Mouse (Mus musculus) liver, adult 2 months (tissue): ENCODE data around the gene Aagab. TPM values are rescaled to one million over a fixed set of nuclear protein-coding genes. Genes with fewer than 3 reads are reported as not detected.

Experiments used
- DNase-seq: peaks from one replicate; pipeline ENCODE4 v3.0.0-alpha.2; 2011; ENCODE audit warnings: low read depth, low spot score; ENCODE audit errors: extremely low read depth
- H3K27ac ChIP-seq: fragments of 200-500 bp; replicated peaks from 2 replicates; pipeline ENCODE4 v1.5.1; 2012; ENCODE audit warnings: low read depth, mild to moderate bottlenecking, control low read depth, inconsistent platforms, low read length; ENCODE audit not compliant: insufficient read depth
- H3K27me3 ChIP-seq: fragments of 200-500 bp; 2 replicates; pipeline ENCODE4 v1.6.1; 2012; ENCODE audit warnings: mild to moderate bottlenecking, moderate library complexity, low read length, inconsistent platforms; ENCODE audit not compliant: control insufficient read depth, insufficient read depth
- H3K36me3 ChIP-seq: fragments of 200-500 bp; 2 replicates; pipeline ENCODE4 v1.6.1; 2012; ENCODE audit warnings: low read length, inconsistent platforms; ENCODE audit not compliant: control insufficient read depth, insufficient read depth
- H3K4me1 ChIP-seq: fragments of 200-500 bp; 2 replicates; pipeline ENCODE4 v1.6.1; 2011; ENCODE audit warnings: low read length; ENCODE audit not compliant: control insufficient read depth, insufficient read depth
- H3K4me3 ChIP-seq: fragments of 200-500 bp; 2 replicates; pipeline ENCODE4 v1.5.1; 2011; ENCODE audit warnings: low read depth, mild to moderate bottlenecking, control low read depth, low read length, moderate library complexity; ENCODE audit not compliant: insufficient read depth
- H3K79me2 ChIP-seq: fragments of 200-500 bp; 2 replicates; pipeline ENCODE4 v1.6.1; 2012; ENCODE audit warnings: inconsistent platforms, mild to moderate bottlenecking, low read length, moderate library complexity; ENCODE audit not compliant: control insufficient read depth, insufficient read depth
- H3K9ac ChIP-seq: fragments of 200-500 bp; 2 replicates; pipeline ENCODE4 v1.6.1; 2012; ENCODE audit warnings: low read depth, mild to moderate bottlenecking, control low read depth, inconsistent platforms, low read length
- CTCF ChIP-seq: fragments of 200-500 bp; IDR thresholded peaks from 2 replicates; pipeline ENCODE4 v1.5.1; 2011; ENCODE audit warnings: low read depth, low read length, control low read depth
- POLR2A ChIP-seq: fragments of 200-500 bp; IDR thresholded peaks from 2 replicates; pipeline ENCODE4 v1.6.1; 2011; ENCODE audit warnings: low read length, control low read depth; ENCODE audit not compliant: insufficient read depth; ENCODE audit errors: extremely low read depth
- WGBS: fragments of 180-500 bp; shearing (Covaris S2); methylation state at CpG from one replicate; pipeline ENCODE4 v1.1.7; 2018; 5-methylcytosine and 5-hydroxymethylcytosine counted together
- polyA plus RNA-seq: library from polyadenylated mRNA; depleted of rRNA; stranded (reverse); fragments of >200 nt; gene quantifications from 2 replicates; pipeline ENCODE4 v1.2.3, GENCODE M21; 2012
- total RNA-seq: library from RNA; depleted of rRNA; stranded (reverse); fragments of >200 nt; gene quantifications from 2 replicates; pipeline ENCODE4 v1.2.3, GENCODE M21; 2014

Gene Aagab
- total and polyA plus RNA-seq, 2 experiments = 11.9 to 14.9 TPM

DNA sequence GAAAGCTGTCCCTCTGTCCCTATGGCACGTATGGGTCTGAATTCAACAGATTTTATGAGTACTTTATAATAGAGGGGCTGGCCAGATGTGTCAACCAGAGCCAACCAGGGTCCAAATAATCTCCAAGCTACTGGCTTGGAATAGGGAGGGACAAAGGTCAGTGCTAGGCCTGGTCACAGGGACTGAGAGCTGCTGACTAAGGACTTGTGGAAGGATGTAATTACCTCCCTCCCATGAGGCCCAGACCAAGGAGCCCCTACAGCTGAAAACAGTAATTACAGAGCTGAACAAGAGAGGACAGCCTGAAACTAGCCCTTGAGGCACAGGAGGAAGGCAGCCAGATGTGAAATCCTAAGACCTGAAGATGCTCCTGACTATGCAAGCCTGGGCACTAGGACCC, 66.2 kb downstream of the Aagab start:
- no peaks in the 10 kb centered on the region for H3K27me3 ChIP-seq
- no peak for DNase-seq
- no peaks in the 10 kb centered on the region for H3K36me3 ChIP-seq
- H3K4me1 ChIP-seq = peaks cover 1% of the 10 kb centered on the region; the same call in 1 of the 2 replicates
- H3K27ac ChIP-seq = no peak overlapping the region
- H3K4me3 ChIP-seq = no peak overlapping the region
- TF ChIP-seq CTCF (no peak), POLR2A (no peak)
- H3K79me2 ChIP-seq = peaks cover 3% of the 10 kb centered on the region; the same call in 1 of the 2 replicates
- WGBS = 82% methylated on average over 1 of the region's 1 CpGs
- no peak overlapping the region for H3K9ac ChIP-seq

DNA sequence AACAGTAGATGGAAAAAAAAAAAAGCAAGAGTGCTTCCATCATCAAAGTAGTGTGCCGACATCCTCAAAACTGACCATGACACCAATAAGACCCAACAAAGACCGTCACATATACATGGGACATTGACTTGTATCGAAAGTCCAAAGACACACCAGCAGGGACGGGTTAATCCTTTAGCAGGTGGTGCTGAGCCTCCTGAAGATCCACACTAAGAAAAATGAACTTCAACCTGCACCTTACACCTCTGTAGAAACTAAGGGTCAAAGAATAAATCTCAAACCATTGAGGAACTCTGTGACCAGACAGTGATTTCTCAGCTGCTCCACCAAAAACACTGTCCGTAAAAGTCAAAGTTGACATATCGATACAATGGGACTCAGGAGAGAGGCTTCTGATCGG, 67.4 kb downstream of the Aagab start:
- 96% methylated on average over 7 of the region's 7 CpGs for WGBS
- TF ChIP-seq CTCF (no peak), POLR2A (no peak)

DNA sequence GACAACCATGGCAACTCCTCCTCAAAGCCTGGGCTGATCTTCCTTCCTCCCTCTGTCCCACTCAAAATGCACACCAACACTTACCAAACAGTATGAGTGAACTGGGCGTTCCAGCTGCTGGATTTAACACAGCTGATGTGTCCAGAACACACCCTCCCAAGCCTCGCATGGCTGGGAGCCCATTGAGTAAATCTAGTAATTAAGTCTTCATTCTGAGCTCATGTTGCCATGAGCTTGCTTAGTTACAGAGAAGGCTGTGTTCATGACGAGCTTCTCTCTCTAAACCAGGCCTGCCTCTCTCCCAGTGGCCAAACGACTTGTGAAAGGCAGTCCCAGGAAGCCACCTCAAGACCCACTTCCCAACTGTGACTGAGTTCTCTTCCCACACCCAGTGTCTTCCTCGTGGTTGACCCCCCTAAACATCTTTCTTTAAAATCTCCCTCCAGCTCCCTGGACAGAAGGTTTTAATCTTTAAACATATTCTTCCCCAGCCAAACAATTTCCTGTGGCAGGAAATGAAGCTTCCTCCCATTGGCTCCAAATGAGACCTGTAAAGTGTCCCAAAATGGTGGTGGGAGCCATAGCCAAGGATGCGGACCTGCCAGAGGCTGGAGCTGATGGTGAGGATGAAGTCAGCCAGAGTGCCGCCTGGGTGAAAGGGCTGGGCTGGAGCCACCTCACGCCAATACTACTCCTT, 70.5 kb downstream of the Aagab start:
- no peak overlapping the region for H3K4me3 ChIP-seq
- H3K9ac ChIP-seq = no peak overlapping the region
- H3K27ac ChIP-seq = no peak overlapping the region
- 71% methylated on average over 8 of the region's 8 CpGs for WGBS
- H3K79me2 ChIP-seq = peaks cover 3% of the 10 kb centered on the region; the same call in 1 of the 2 replicates
- peaks cover 4% of the 10 kb centered on the region; the same call in 1 of the 2 replicates for H3K4me1 ChIP-seq
- H3K36me3 ChIP-seq = no peaks in the 10 kb centered on the region
- TF ChIP-seq CTCF = no peak
- no peak for TF ChIP-seq POLR2A
- DNase-seq = no peak
- no peaks in the 10 kb centered on the region for H3K27me3 ChIP-seq

More for the DNA sequence above, 67.4 kb downstream of the Aagab start:
- Histone ChIP-seq H3K9ac (no peak overlapping the region), H3K79me2 (peaks cover 3% of the 10 kb centered on the region; the same call in 1 of the 2 replicates), H3K36me3 (no peaks in the 10 kb centered on the region), H3K4me1 (peaks cover 4% of the 10 kb centered on the region; the same call in 1 of the 2 replicates), H3K27ac (no peak overlapping the region), H3K4me3 (no peak overlapping the region), H3K27me3 (no peaks in the 10 kb centered on the region)
- DNase-seq = no peak

DNA sequence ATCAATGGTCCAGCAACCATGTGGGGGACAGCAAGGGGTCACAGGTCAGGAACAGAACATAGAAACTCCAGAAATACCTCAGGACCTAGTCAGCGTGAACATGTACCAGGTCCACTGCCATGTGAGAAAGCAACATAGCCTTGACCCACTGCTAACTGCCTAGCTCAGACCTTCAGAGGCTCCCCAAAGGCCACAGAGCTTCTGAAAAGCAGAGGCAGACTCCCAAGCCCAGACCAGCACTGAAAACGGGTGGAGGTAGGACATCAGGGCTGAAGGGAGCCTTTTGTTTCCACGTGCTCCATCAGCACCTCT, 71.0 kb downstream of the Aagab start:
- WGBS = 71% methylated on average over 3 of the region's 3 CpGs
- H3K27ac ChIP-seq = no peak overlapping the region
- TF ChIP-seq POLR2A = no peak
- TF ChIP-seq CTCF = no peak
- no peaks in the 10 kb centered on the region for H3K27me3 ChIP-seq
- H3K36me3 ChIP-seq = no peaks in the 10 kb centered on the region
- H3K9ac ChIP-seq = no peak overlapping the region
- DNase-seq = no peak
- peaks cover 6% of the 10 kb centered on the region for H3K4me1 ChIP-seq
- H3K4me3 ChIP-seq = no peak overlapping the region
- peaks cover 3% of the 10 kb centered on the region; the same call in 1 of the 2 replicates for H3K79me2 ChIP-seq

DNA sequence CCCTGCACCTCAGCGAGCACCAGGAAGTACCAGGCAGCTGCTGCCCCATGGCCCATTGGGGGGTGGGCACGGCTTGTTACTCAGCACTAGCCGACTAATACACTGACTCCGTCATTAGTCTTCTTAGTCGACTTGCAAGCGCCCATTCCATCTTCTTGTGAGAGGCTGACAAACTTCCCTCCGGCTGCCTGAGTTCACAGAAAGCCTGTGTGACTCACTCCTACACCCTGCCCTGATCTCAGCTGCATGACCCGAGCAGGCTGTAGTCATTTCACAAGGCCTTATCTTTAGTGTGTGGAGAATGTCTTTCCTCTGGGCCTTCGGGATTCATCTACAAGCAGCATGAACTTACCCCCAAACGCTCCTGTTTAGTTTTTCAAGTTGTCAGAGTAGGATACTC, 72.2 kb downstream of the Aagab start:
- Histone ChIP-seq H3K36me3 (no peaks in the 10 kb centered on the region), H3K27me3 (no peaks in the 10 kb centered on the region), H3K9ac (no peak overlapping the region), H3K27ac (no peak overlapping the region), H3K79me2 (peaks cover 5% of the 10 kb centered on the region; the same call in 1 of the 2 replicates), H3K4me1 (peaks cover 5% of the 10 kb centered on the region), H3K4me3 (no peak overlapping the region)
- TF ChIP-seq CTCF (no peak), POLR2A (no peak)
- 70% methylated on average over 10 of the region's 10 CpGs for WGBS
- peak; percentile 20 for DNase-seq

DNA sequence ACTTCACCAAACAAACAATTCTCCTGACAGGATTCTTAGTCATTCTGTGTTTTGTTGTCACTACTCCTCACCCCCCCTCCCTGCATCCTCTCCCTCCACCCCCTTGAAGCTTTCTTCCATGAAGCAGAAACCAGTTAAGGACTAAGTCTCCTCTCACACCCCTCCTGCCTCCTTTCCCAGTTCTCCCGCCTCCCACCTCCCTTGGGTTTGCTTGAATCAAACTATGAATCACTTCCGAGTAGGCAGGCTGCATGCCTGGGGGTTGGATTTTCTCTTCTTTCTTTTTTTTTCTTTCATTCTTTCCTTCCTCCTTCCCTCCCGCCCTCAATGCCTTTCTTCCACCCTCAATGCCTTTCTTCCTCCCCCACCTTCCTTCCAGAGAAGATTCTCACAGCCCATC, 75.2 kb downstream of the Aagab start:
- no peak for DNase-seq
- Histone ChIP-seq H3K27me3 (no peaks in the 10 kb centered on the region), H3K36me3 (no peaks in the 10 kb centered on the region), H3K9ac (no peak overlapping the region), H3K4me3 (no peak overlapping the region), H3K27ac (no peak overlapping the region), H3K79me2 (peaks cover 13% of the 10 kb centered on the region; the same call in 1 of the 2 replicates), H3K4me1 (peaks cover 5% of the 10 kb centered on the region)
- WGBS = 68% methylated on average over 3 of the region's 3 CpGs
- no peak for TF ChIP-seq CTCF
- TF ChIP-seq POLR2A = no peak
